Mouse (Mus musculus): ENCODE data around the gene Nudcd3.

The Nudcd3 gene

DNA sequence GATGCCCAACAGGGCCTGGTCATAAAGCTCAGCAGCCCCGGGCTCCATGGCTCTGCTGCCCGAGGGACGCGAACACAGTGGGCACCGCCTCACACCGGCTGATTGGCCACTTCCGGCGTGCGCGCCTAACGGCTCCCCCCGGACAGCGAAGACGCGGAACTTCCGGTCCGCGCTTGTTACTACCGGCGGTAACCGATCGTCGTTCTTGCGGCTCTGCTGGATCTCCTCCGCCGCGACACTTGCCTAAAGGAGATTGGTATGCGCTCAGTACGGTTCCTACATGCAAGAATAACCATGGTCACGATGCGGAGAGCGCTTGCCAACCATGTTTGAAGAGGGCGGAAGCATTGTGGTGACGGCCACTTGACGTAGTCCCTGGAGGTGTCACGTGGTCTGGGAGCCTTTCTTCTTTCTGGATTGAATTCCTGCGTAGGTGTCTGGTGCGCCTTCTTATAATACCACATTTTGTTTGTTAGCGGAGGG lies at the start of gene Nudcd3:
Gene Nudcd3, minus strand, starts transcription at position 329 of the 483 bp plus-strand sequence.
- peak; percentile 84 to 85 for DNase-seq (ENCODE audit: low spot score in 2 of 2)

DNA sequence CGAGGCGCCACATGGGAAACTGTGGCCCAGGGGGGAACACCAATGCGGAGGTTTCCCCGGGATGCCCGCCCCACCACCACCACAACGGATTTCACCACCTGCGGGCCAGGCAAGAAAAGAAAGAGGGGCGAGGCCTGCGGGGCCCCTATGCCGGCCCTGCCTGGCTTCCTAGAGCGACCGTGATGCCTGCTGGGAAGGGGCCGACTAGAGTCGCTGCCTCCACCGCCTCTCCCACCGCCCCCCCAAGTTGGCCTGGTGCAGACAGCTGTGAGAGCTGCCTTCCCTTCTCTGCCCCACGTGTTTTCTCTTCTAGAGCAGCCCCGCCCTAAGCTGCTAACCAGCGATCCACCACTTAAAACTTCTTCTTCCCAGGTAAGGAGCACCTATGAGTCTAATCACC lies 44.5 kb upstream of the Nudcd3 start:
- DNase-seq (ENCODE audit: low spot score in 2 of 2), result no peak

GRCm38 (mm10) chr11:6233025-6233424 lies 32.8 kb upstream of the Nudcd3 start:
- DNase-seq (ENCODE audit: low spot score in 2 of 2), result no peak

- no peak for DNase-seq (ENCODE audit: low spot score in 2 of 2)
These were observed 29.8 kb upstream of the Nudcd3 start, which contains the start of gene Npc1l1 for GRCm38 (mm10) chr11:6230012-6230411. TSS of gene Npc1l1 (minus strand) at chr11:6230143.

GRCm38 (mm10) chr11:6224541-6225229 lies 24.5 kb upstream of the Nudcd3 start:
- no peak for DNase-seq (ENCODE audit: low spot score in 2 of 2)

DNA sequence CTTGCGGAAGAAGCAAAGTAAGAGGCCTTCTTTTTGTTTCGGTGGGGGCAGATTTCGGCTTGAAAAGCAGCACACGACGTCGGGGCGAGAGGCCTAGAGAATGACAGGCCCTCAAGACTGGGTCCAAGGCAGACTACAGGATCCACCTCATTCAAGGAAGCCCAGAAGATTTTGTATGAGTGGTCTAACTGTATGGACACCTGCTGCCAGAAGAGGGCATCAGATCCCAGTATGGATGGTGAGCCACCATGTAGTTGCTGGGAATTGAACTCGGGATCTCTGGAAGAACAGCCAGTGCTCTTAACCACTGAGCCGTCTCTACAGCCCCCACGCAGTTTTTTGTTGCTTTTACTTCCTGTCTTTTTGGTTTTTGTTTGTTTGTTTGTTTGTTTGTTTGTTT lies 22.0 kb upstream of the Nudcd3 start:
- no peak for DNase-seq (ENCODE audit: low spot score in 2 of 2)

GRCm38 (mm10) chr11:6219967-6220366 lies 19.8 kb upstream of the Nudcd3 start:
- DNase-seq (ENCODE audit: low spot score in 2 of 2), result no peak

GRCm38 (mm10) chr11:6218189-6218896 lies 18.1 kb upstream of the Nudcd3 start:
- DNase-seq (ENCODE audit: low spot score in 2 of 2), result no peak

- DNase-seq (ENCODE audit: low spot score in 2 of 2), result no peak
These were observed 16.6 kb upstream of the Nudcd3 start for GRCm38 (mm10) chr11:6216834-6217233.

DNA sequence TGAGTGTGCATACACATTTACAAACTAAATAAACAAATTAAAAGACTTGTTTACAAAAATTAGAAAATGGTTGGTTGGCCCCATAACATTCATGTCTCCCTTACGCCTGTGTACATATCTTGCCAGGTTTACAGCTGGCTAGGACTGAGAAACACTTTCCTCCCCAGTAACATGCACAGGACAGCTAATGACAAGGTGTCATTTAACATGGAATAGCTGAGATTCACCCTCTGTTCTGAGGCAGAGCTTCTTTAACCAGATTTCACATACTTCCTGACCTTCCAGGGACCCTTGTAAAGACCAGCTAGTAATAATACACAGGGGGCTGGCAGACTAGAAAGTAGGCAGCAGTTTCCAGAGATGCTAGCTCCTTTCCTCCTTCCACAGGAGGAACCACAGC lies 7.9 kb upstream of the Nudcd3 start:
- DNase-seq (ENCODE audit: low spot score in 2 of 2), result no peak

GRCm38 (mm10) chr11:6207090-6207489 lies 6.9 kb upstream of the Nudcd3 start:
- DNase-seq (ENCODE audit: low spot score in 2 of 2), result no peak

DNA sequence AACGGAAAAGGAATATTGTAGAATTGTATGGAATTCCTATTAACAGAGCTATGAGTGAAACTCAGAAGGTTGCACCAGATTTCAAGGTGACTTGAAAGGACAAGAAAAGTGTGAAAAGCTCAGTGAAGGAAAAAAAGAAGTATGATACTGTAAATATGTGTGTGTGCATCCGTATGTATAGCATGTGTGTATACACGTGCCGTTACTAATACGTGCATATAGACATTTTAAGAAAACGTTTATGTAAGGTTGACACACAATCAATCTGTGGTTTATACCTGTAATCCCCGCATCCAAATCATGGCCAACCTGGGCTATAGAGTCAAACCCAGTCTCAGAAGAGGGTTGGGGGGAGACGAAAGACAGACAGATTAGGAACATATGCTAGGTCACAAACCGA lies 355 bp upstream of the Nudcd3 start:
- no peak for DNase-seq (ENCODE audit: low spot score in 2 of 2)

DNA sequence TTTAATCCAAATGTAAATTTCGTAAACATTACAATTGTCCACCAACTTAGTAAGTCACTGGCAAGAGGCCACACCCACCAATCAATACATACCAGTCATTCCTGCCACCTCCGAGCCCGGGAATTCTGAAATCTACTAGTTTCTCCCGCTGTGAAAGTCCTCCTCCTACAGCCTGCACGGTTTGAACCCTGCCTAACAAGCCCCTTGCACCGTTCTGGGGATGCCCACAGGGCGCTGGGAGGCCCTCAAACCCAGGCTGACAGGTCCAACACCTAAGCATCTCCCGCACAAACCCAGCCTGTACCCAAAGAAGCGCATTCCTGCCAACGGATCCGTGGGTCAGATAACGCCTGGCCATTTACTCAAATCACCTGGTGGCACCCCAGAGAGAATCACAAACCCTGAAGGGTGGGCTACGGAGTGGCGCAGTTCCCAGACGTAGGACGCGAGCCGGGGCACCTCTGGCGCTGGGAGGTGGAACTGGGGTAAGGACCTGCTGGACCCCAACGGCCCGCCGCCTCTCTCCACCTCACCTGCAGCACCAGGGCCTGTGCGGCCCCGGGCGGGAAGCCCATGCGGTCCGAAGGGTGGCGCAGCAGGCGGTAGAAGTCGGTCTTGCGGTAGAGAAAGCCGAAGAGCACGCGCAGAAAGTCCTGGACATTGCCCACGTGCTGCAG lies 667 bp downstream of the Nudcd3 start, which contains the start of gene A730071L15Rik:
Gene A730071L15Rik, plus strand, starts transcription at position 620 of the 677 bp plus-strand sequence.
- DNase-seq (ENCODE audit: low spot score in 2 of 2), result peak in 1 of 2 experiments; percentile 8

GRCm38 (mm10) chr11:6198449-6198848 lies 1.8 kb downstream of the Nudcd3 start:
- no peak for DNase-seq (ENCODE audit: low spot score in 2 of 2)

DNA sequence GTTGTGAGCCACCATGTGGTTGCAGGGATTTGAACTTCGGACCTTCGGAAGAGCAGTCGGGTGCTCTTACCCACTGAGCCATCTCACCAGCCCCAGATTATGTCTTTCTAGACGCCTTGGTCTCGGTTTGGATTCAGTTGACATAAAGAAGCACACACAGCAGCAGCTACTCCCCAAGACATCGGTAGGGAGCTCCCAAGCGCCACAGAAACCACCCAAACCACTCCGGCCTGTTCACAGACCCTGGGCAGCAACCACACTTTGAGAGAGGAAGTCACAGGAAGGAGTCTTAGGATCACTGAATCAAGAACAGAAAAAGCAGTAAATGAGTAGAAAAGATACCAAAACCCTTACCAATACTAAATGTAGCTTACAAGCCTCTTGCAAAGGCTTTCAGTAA lies 3.4 kb downstream of the Nudcd3 start:
- no peak for DNase-seq (ENCODE audit: low spot score in 2 of 2)

DNA sequence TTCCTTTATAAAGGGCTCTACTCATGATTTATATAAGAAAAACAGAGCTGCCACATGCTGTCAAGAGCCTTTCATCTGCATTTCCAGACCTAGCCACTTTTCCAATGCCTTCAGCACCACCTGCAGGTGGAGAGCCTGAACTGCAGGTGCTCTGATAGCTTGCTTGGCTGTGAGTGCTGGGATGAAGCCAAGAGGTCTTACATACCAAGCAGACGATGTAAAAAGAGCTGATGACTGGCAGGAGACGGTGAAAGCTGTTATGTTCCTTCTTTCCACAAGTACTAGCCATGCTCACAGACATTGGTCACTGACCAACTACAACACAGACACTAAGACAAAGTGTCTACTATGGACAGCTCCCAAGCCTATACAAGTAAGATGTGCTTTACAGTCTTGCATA lies 12.3 kb downstream of the Nudcd3 start:
- peak; percentile 72 to 84 for DNase-seq (ENCODE audit: low spot score in 2 of 2)

DNA sequence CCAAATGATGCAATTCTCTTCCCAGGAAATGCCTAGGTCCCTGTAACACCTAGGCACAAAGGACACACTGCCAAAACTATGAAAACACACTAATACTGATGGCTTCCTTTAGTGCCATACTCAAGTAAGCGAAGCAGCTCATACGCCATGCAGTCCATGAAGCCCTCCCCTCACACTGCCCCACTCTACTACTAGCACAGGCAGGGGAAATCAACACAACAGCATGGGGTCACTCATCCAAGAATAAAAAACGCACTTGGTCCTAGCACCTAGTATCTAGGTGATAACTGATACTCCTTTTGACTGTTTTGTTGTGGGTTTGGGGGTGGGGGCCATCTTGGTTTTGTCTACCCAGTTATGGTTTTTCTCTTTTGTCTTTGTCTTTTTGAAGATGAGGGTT lies 12.8 kb downstream of the Nudcd3 start:
- DNase-seq (ENCODE audit: low spot score in 2 of 2), result no peak

DNA sequence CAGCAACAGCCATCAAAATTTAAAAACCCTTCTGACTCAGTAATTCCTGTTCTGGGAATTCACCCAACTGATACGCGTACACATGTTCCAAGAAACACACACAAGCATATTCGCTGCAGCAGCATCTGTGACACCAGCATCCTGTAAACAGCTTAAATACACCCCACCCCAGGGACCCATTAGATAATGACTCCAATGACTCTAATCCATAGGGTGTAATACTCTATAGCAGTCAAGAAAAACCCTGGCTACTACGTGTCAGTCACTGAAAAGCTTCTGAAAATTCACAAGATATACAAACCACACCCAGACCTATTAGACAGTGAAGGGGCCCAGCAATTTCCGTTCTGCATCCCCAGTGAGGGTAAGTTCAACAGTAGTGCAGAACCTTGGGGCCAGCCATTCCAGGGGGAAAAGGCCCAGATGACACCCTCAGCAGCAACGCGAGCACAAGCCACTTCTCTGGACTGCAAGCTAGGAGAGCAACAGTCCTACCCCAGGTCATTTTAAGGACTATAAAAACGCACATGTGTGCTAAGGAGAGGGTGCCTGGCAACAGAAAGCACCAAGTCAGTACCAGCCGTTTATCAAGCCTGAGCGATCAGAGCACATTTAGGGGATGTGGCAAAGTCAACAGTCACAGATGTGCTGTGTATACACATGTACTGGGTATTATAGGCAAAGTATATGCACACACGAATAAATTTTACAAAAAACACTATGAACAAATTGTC lies 15.8 kb downstream of the Nudcd3 start:
- no peak for DNase-seq (ENCODE audit: low spot score in 2 of 2)

GRCm38 (mm10) chr11:6183246-6183645 lies 17.0 kb downstream of the Nudcd3 start:
- no peak for DNase-seq (ENCODE audit: low spot score in 2 of 2)

GRCm38 (mm10) chr11:6180811-6181399 lies 19.3 kb downstream of the Nudcd3 start:
- DNase-seq (ENCODE audit: low spot score in 2 of 2), result no peak

- no peak for DNase-seq (ENCODE audit: low spot score in 2 of 2)
These were observed 21.0 kb downstream of the Nudcd3 start for GRCm38 (mm10) chr11:6179194-6179593.
